15 mouse cellular contexts compared by ENCODE assay signal in the genomic region with DNA sequence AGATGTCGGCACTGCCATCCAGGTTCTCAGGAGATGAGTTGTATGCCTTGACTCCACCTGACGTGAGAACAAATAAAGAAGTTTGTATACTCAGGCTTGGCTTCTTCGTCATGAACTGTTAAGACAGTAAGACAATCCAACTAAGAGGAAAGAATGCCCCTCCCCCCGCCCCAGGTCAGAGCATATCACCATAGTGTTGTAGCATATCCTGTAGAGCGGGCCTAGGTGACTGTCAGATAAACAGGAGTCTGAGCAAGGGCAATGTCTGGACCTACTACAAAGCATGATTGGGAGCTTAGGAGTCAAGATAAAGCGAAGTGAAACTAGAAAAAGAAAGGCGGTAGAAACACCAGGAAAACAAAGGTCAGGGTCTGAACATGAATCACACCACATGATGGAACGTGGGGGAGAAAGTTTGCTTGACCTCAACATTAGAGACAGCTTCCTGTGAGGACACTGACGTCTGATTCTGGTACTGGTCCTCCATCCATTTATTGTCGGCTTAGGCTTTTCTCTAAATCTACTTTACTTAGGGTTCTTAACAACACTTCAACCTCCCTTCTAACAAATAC.
DNase-seq lines count a peak whose midpoint lies in the region; ATAC-seq and TF ChIP-seq lines count a peak whose summit lies in the region.
"Had no signal": no experiment of that assay in that cellular context is flagged by ENCODE, and none has a peak within 500 bp of the region (broad histone marks: within the 10 kb centered on the region; RNA-seq: fewer than 3 reads in every experiment).

No protein-coding gene starts in this region.

- no peaks in the 10 kb centered on the region for H3K27me3 ChIP-seq in forebrain, embryonic 11.5 days (ENCODE audit: control insufficient read depth, insufficient read depth, low read length)
- H3K27me3 ChIP-seq in forebrain, embryonic 16.5 days (replicated peaks; ENCODE audit: control insufficient read depth, insufficient read depth, low read length), result no peaks in the 10 kb centered on the region
- no peaks in the 10 kb centered on the region for H3K27me3 ChIP-seq in liver, embryonic 16.5 days (ENCODE audit: control insufficient read depth, insufficient read depth, low read depth, low read length)
- H3K27me3 ChIP-seq in forebrain, postnatal 0 days (ENCODE audit: insufficient read depth, low read length), result no peaks in the 10 kb centered on the region
- H3K27me3 ChIP-seq: embryonic facial prominence, embryonic 15.5 days; hindbrain, embryonic 15.5 days; limb, embryonic 12.5 days; lung, embryonic 15.5 days had no signal

- H3K9ac ChIP-seq in forebrain, embryonic 11.5 days (ENCODE audit: low read length), result no peak overlapping the region
- H3K9ac ChIP-seq in forebrain, embryonic 16.5 days (replicated peaks; ENCODE audit: low read depth, low read length), result no peak overlapping the region
- no peak overlapping the region for H3K9ac ChIP-seq in liver, embryonic 16.5 days (ENCODE audit: low read depth, low read length)
- no peak overlapping the region for H3K9ac ChIP-seq in forebrain, postnatal 0 days
- H3K9ac ChIP-seq: embryonic facial prominence, embryonic 15.5 days; forebrain, embryonic 12.5 days; hindbrain, embryonic 15.5 days; limb, embryonic 12.5 days; lung, embryonic 15.5 days; neural tube, embryonic 15.5 days had no signal

- no peaks in the 10 kb centered on the region for H3K9me3 ChIP-seq in forebrain, embryonic 11.5 days (ENCODE audit: control insufficient read depth, low read length)
- no peaks in the 10 kb centered on the region for H3K9me3 ChIP-seq in forebrain, embryonic 16.5 days (ENCODE audit: control insufficient read depth, low read length)
- no peaks in the 10 kb centered on the region for H3K9me3 ChIP-seq in liver, embryonic 16.5 days (replicated peaks; ENCODE audit: control insufficient read depth, low read length)
- no peaks in the 10 kb centered on the region for H3K9me3 ChIP-seq in forebrain, postnatal 0 days (ENCODE audit: low read length)
- H3K9me3 ChIP-seq: embryonic facial prominence, embryonic 15.5 days; forebrain, embryonic 12.5 days; hindbrain, embryonic 15.5 days; limb, embryonic 12.5 days; lung, embryonic 15.5 days had no signal

- ATAC-seq in forebrain, embryonic 11.5 days (replicated peaks; ENCODE audit: low FRiP score), result no peak
- no peak for ATAC-seq in forebrain, embryonic 16.5 days
- peak; percentile 32; the same call in 1 of the 2 replicates for ATAC-seq in liver, embryonic 16.5 days (ENCODE audit: low read depth)
- ATAC-seq in forebrain, postnatal 0 days, result no peak

- DNase-seq in forebrain, embryonic 11.5 days (ENCODE audit: low spot score), result peak; percentile 14
- peak; percentile 69 for DNase-seq in CD4-positive helper T cell, adult 2 months (ENCODE audit: low read depth, low spot score)
- DNase-seq in induced T-regulatory cell, adult 2 months (ENCODE audit: low read depth), result peak; percentile 85
- DNase-seq in layer of hippocampus, adult 9-11 months, result no peak
- no peak for DNase-seq in forebrain, postnatal 0 days
- DNase-seq: cerebellum, adult 8-10 months; thymus, postnatal 14 days had no signal

- no peak overlapping the region for H3K27ac ChIP-seq in forebrain, embryonic 11.5 days (ENCODE audit: low read depth, low read length)
- no peak overlapping the region for H3K27ac ChIP-seq in forebrain, embryonic 16.5 days (ENCODE audit: low read length)
- no peak overlapping the region for H3K27ac ChIP-seq in liver, embryonic 16.5 days (ENCODE audit: low read length)
- no peak overlapping the region for H3K27ac ChIP-seq in forebrain, postnatal 0 days (ENCODE audit: low read depth, low read length)
- H3K27ac ChIP-seq: embryonic facial prominence, embryonic 15.5 days; forebrain, embryonic 12.5 days; hindbrain, embryonic 15.5 days; limb, embryonic 12.5 days; lung, embryonic 15.5 days; neural tube, embryonic 15.5 days had no signal

- 88% methylated on average over 10 of the region's 10 CpGs for WGBS in forebrain, embryonic 11.5 days
- WGBS in forebrain, embryonic 16.5 days, result 93% methylated on average over 10 of the region's 10 CpGs
- 35% methylated on average over 10 of the region's 10 CpGs for WGBS in liver, embryonic 16.5 days (ENCODE audit: insufficient replicate concordance)
- 90% methylated on average over 10 of the region's 10 CpGs for WGBS in forebrain, postnatal 0 days

- no peaks in the 10 kb centered on the region for H3K36me3 ChIP-seq in forebrain, embryonic 11.5 days (ENCODE audit: control insufficient read depth, insufficient read depth, low read length)
- H3K36me3 ChIP-seq in forebrain, embryonic 16.5 days (ENCODE audit: control insufficient read depth, insufficient read depth), result no peaks in the 10 kb centered on the region
- no peaks in the 10 kb centered on the region for H3K36me3 ChIP-seq in liver, embryonic 16.5 days (ENCODE audit: control insufficient read depth, insufficient read depth)
- no peaks in the 10 kb centered on the region for H3K36me3 ChIP-seq in forebrain, postnatal 0 days (ENCODE audit: insufficient read depth)
- H3K36me3 ChIP-seq: embryonic facial prominence, embryonic 15.5 days; forebrain, embryonic 12.5 days; hindbrain, embryonic 15.5 days; limb, embryonic 12.5 days; lung, embryonic 15.5 days; neural tube, embryonic 15.5 days had no signal

- TF ChIP-seq CTCF in forebrain, postnatal 0 days (IDR thresholded peaks at IDR 0.05; ENCODE audit: low read depth), result no peak

- H3K4me3 ChIP-seq in forebrain, embryonic 11.5 days (ENCODE audit: low read depth, low read length), result no peak overlapping the region
- H3K4me3 ChIP-seq in forebrain, embryonic 16.5 days (replicated peaks; ENCODE audit: low read length), result no peak overlapping the region
- H3K4me3 ChIP-seq in liver, embryonic 16.5 days (ENCODE audit: low read depth, low read length), result no peak overlapping the region
- H3K4me3 ChIP-seq in forebrain, postnatal 0 days (ENCODE audit: low read depth, low read length), result no peak overlapping the region
- H3K4me3 ChIP-seq: embryonic facial prominence, embryonic 15.5 days; forebrain, embryonic 12.5 days; hindbrain, embryonic 15.5 days; limb, embryonic 12.5 days; lung, embryonic 15.5 days; neural tube, embryonic 15.5 days had no signal

- H3K4me2 ChIP-seq in forebrain, embryonic 11.5 days (ENCODE audit: low read depth, low read length, severe bottlenecking), result no peak overlapping the region
- H3K4me2 ChIP-seq in forebrain, embryonic 16.5 days (ENCODE audit: low read length), result no peak overlapping the region
- H3K4me2 ChIP-seq in liver, embryonic 16.5 days (ENCODE audit: low read depth, low read length), result no peak overlapping the region
- H3K4me2 ChIP-seq in forebrain, postnatal 0 days (ENCODE audit: low read depth), result no peak overlapping the region
- H3K4me2 ChIP-seq: embryonic facial prominence, embryonic 15.5 days; forebrain, embryonic 12.5 days; hindbrain, embryonic 15.5 days; limb, embryonic 12.5 days; lung, embryonic 15.5 days; neural tube, embryonic 15.5 days had no signal

- peaks cover 5% of the 10 kb centered on the region; the same call in 1 of the 2 replicates for H3K4me1 ChIP-seq in forebrain, embryonic 11.5 days (replicated peaks; ENCODE audit: control insufficient read depth, insufficient read depth, low read length)
- peaks cover 3% of the 10 kb centered on the region; the same call in 1 of the 2 replicates for H3K4me1 ChIP-seq in forebrain, embryonic 16.5 days (replicated peaks; ENCODE audit: control insufficient read depth, insufficient read depth, low read length)
- peaks cover 5% of the 10 kb centered on the region for H3K4me1 ChIP-seq in liver, embryonic 16.5 days (ENCODE audit: control insufficient read depth, low read depth, low read length)
- no peaks in the 10 kb centered on the region for H3K4me1 ChIP-seq in forebrain, postnatal 0 days (ENCODE audit: insufficient read depth)

Comparison
In these comparisons a context has a peak if more than half of its experiments do, and no peak if none do; other contexts are left out.
1. DNase-seq: peak in forebrain, embryonic 11.5 days (single experiment), CD4-positive helper T cell, adult 2 months (single experiment) and induced T-regulatory cell, adult 2 months (single experiment); none in layer of hippocampus, adult 9-11 months (single experiment) and forebrain, postnatal 0 days (single experiment).